Mouse (Mus musculus) forelimb bud, embryonic 11.5 days (tissue): ENCODE data around the gene Grm5.

Experiments used
- DNase-seq: peaks from one replicate; pipeline ENCODE4 v3.0.0-alpha.2; 2012; ENCODE audit warnings: low read depth, low spot score

Gene Grm5

DNA sequence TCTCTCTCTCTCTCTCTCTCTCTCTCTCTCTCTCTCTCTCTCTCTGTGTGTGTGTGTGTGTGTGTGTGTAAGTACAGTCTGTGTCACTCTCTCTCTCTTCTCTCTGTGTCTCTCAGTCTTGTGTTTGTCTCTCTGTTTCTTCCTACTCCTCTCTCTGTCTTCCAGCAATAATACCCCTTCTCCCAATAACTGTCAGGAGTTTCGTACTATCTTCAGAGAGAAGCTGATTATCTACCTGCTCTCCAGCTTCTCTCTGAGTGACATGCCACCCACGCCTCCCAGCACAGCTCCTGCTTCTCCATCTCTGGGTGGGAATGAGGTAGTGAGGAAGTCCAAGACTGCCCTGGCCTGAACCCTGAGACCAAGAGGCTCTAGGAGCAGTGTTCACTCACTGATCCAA is at the start of gene Grm5:
Gene Grm5, plus strand, starts transcription at position 301 of the 400 bp plus-strand sequence.
- no peak for DNase-seq

DNA sequence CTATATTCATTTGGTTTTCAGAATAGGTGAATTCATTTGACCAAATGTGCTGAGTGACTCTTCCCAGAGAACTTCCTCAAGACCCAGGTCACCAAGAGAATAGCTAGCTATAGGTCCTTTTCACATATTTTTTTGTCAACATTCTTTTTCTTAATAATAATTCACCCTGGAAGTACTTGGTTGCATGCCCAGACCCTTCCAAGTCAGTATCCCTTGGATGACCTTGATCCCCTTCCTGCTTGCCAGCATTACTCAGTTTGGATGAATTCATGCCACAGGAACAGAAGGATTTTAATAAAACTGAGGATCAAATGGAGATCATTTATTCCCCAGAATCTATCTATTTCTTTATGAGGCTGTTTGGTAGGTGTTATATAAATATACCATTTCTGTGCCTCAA is 44.9 kb upstream of the Grm5 start:
- DNase-seq, result no peak

DNA sequence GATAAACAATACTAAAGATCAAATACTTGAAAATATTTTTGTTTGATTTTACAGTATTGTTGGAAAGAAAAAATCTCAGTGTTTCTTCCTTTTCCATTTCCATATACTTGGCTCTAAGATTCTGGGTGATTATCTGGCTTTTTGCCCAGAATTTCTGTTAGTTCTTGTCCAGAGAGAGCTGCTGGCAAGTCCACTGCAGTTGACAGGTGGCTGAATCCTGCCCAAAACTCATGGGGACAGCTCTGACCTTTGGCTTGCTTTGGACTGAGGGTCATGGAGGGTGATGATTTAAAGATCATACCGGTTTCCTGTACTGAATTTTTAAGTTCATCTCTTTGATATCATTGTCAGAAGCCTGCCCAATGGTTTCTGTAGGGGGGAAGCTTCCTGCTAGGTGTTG is 18.7 kb upstream of the Grm5 start:
- no peak for DNase-seq

DNA sequence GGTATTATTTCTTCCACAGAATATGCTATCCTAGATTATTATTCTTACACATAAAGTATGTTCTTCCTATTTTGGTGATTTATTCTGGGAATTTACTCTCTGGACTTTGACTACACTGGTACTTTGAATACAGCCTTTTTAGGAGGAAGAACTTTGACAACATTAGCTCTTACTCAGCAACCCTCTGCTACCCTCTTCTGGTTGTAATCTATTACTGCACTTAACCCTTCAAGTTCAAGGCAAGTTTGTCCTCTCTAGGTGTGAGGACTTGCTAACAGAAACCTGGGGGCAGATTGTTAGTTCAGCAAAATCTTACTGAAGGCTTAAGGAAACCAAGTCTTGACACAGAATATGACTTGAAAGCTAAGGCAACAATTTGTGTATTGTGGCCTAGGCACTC is 17.5 kb upstream of the Grm5 start:
- peak; percentile 27 for DNase-seq

DNA sequence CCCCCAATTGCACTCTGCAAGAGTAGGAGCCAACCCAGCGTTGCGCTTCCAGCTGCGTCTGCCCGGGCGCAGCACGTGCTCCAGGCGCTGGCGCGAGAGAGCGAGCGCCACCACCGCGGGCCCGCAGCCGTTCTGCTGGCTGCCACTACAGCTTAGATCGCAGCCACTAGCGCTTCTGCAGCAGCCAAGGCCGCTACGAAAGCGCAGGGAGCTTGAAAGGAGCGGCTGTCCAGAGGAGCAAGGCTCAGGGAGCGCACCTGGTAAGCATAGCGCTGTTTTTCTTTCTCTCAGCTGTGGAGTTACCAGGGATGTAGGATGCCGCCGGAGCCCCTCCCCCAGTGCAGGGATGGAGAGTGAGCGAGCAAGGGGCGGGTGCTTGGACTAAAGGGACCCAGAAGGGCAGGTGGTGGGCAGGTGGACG is 323 bp downstream of the Grm5 start:
- DNase-seq, result peak; percentile 18

DNA sequence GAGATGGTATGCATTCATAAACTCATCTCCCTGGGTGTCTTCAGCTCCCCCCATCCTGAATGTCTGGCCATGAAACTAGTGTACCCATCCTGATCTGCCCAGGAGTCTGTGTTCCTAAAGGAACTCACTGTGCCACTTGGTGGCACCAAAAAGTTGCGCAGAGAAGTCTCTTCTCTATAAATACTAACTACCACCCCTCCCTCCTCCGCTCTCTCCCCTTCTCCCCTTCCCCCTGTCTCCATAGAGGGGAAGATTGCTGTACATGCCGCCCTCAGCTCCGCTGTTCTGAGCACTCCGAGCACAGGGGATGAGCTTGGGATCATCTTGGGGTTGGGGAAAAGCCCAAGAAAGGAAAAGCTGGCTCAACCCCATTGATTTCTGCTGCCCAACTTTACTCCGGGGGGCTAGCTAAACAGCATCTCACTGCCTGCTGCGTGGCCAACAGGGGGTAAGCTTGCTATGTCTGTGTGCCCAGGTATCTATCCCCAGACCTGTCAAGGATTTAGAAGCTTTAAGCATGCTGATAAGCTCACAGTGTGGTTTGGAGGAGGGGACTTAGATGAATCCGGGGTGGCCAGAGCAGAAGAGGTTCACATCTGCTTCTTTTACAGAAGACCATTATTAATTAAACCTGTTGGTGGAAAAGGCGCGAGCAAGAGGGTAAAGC is 2.4 kb downstream of the Grm5 start:
- DNase-seq, result no peak

DNA sequence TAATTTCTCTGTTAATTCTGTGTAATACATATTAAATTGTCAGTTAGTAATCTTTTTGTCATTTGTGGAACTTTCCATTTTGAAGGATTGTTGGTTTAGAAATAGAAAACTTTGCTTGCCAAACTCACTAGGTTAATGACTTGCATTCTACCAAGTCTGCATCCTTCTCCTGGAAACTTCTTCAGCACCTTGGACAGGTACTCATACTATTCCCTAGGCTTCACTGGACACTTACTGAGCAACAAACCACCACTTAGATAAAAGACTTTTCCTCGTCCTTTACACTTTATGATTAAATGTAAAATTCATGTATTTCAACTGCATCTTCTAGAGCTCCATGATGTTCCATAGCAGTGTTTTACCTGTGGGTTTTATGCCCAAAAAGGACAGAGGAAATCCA is 4.0 kb downstream of the Grm5 start:
- DNase-seq, result peak; percentile 58

DNA sequence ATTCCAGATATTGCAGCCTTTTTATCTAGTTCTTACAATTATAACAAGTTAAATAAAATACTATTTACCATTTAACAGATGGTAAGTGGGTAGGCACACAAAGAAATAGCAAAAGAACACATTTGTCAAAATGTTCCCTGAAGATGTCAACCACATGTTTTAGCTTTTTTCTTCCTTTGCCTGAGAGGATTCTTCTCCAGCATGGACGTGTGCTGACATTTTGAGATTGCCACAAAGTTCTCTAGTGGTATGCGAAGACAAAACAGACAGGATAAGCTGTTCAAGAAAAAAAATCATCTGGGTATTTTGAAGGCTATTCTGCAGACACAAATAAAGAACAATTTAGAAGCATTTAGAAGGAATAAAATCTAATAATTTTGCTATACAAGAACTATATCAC is 42.3 kb downstream of the Grm5 start:
- DNase-seq, result no peak

DNA sequence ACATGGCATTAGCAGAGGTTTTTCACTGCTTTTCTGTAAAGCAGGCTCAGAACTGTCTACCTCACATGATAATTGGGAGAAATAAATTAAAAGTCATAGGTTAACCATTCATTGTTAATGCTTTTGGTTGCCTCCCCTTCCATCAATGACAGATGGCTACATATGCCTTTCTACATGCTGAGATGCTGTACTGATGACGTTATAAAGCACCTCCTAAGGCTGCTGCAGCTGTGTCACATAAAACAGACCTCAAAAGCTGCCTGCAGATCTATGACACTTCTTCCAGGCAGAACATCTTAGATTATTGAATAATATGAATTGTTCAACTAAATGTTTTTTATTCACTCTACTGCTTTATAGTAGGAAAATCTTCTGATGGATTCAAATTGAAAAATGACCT is 51.6 kb downstream of the Grm5 start:
- DNase-seq, result no peak

DNA sequence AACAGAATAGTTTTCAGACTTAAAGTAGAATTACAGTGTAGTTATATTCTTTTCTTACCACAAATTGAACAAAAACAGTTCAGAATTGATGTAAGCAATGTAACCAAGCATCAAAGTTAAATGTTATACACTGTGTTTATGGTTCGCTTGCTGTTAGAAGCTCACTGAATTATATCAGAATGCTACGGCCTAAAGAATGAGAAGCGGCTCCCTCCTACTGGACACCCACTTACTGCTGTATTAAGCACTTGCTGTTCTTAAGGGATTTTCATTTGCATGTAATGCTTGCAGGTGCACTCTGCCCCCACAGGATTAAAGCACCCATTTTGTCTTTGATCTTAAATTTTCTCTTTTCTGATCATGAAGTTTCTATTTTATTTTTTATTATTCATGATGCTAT is 66.6 kb downstream of the Grm5 start:
- DNase-seq, result no peak

DNA sequence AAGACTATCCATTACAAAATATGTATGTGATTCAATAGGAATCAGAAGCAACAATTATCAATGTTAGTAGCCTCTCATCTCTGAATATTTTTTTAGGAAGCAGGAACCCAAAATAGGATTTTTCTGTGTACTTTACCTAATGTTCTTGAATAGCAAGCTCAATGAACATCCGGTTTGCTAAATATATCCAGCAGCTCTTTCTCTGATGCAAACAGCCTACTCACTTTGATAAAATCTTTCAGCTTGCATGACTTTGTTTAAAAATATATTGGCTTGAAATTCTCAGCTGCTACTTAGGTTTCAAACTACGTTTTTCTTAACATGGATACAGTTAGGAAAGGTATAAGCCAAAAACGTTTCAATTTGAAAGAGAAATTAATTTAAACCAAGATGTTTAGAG is 77.8 kb downstream of the Grm5 start:
- no peak for DNase-seq

DNA sequence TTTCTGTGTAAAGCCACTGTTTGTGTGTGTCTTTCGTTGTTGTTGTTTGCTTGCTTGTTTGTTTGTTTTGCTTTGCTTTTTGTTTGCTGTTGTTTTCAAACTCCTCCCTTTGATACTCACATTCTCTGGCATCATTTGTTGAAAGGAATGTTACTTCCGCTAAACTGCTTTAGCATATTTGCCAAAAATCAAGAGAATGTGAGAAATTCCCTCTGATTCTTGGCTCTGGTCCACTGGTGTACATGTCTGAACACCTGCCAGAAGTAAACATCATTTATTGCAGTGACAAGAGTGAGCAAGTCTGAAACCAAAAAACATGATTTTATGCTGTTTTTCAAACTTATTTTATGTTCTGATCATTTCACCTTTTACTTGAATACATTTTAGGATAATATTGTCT is 80.1 kb downstream of the Grm5 start:
- no peak for DNase-seq

DNA sequence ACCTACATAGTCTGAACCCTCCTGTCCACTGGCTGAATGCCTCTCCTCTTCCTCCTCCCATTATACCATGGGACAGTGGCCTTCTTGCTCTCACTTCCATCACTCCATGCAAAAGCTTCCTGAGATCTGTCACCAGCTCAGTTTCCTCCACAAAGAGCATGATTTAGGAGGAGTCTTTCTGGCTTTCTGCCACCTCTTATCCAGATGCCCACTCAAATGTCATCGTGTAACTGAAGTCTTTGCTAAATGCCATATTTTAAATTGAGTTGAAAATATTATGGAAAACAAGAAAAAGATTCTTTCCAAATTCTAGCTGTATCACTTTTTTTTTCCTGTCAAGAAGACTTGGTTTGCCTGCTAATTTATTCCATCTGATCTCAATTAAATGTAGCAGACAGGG is 132.4 kb downstream of the Grm5 start:
- no peak for DNase-seq

DNA sequence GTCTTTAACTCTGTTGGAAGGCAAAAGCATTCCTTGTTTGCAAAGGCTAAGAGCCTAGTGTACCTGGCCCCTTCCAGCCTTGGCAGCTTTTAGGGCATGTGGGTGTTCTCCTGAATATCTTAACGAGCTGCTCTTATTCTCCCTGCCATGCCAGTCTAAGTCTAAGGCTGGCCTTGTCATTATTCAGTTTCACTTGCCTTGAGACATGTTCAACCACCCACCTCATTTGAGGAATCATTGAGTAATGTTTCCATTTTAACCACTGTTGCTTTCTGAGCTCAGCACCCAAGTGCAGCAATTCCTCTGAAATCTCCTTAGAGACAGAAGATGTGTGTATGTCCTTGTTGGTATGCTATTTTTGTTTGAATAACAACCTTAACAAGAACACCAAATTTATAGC is 134.7 kb downstream of the Grm5 start:
- DNase-seq, result no peak

DNA sequence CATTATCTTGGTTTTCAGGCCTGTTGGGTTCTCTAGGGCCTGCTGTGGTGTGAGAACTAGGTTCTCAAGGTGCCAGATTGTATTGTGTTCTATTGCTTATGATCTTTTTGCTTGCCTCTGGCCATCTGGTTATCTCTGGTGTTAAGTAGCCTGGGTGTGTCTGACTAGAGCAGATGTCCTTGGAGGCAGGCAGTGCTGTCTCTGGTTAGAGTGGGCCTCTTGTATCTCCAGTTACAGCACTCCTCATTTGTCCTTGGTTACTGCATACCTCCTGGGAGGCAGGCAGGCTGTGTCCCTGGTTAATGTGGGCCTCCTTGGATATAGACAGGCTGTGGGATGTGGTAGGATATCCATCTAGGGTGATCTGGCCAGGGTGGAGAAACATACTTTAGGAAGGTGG is 150.5 kb downstream of the Grm5 start:
- DNase-seq, result no peak

DNA sequence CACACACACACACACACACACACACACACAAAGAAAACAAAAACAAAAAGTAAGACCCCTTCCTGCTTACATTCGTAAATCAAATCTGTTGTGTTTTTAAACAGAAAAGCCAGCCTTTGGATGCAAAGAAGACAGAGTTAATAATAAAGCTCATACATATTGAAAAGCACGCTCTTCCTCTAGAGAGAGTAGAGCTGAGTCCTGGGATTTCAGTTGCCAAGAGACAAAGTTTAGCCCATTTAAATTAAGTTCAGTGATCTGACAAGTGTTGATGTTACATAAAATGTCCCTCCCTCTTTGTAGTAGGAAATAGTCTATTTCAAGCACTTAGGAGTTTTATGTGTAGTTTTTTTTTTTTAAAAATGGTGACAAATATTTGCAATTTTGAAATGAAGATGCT is 178.0 kb downstream of the Grm5 start:
- no peak for DNase-seq

DNA sequence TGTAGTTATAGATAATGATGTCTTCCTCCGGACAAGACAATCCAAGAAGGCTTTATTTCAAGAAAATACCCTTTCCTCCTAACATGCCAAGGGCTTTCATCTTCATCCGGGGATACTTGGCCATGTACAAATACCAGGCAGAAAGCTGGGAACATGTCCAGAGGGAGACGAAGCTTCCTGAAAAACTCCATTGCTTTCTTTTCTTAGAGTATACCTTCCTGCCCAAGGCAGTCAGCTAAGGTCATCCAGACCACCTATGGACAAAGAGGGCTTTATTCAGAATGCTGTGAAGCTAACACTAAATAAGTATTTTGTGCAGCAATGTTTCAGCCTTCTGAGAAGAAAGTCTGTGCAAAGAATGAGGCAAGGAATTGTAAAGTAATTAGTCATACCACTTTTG is 178.4 kb downstream of the Grm5 start:
- DNase-seq, result no peak

DNA sequence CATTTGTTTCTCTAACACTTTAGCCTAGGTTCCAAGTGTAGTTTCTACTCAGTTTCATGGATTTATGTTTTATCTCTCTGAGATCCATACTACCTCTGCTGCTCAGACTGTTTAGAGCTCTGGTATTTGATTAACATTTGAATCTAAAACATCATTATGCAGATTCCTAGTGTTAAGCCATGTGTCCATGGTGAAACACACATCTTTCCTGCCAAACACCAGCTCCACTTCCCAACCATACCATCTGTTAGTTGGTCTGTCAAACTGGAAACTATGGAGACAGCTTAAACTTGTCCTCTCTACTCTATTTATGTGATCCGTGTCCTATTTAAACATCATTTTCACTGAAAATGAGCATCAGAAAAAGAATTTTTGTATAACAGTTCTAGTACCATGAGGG is 203.6 kb downstream of the Grm5 start:
- DNase-seq, result no peak

DNA sequence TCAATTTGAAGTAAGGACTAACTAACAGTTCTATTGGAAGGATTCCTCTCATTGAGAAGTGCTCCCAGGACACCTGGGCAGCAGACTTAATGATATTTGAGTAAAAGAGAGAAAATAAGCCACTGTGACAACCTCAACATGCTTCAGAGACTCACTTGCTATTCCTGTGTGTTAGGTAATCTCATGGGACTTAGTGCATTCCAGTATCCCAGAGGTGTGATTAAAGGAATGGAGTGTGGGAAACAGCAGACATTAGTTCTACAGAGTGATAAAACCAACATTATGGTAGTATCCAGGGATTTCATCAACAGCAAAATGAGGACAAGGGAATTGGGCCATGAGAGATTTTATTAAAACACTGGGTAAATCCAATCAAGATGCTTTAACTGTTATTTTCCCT is 205.0 kb downstream of the Grm5 start:
- no peak for DNase-seq

DNA sequence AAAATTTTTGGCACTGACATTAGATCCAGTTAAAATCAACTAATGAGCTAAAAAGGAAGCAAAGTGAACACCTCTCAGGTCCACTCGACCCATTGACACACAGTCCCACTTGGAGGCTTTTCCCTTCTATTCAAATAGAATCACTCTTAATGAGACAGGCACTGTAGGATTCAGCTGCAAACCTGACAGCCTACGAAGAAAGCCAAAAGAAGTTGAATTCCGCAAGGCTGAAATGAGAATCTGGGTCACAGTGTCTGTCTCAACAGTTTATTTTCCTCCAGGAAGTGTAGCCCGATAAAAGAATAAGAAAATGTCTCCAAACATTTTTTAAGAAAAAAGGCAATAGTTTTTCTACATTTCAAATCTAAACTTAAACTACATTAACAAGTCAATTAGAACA is 209.9 kb downstream of the Grm5 start:
- DNase-seq, result no peak

DNA sequence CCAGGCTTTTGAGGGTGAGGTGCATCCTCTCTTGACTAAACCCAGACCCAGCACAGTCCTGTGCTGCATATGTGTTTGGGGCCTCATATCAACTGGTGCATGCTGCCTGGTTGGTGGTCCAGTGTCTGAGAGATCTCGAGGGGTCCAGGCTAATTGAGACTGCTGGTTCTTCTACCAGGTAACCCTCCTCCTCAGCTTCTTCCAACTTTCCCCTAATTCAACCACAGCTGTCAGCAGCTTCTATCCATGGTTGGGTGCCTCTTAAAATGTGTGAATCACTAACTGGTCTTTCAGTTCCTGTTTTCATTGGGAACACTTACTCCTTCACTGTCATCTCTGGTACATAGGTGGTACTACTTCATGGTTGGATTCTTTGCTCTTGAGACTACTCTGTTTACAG is 240.9 kb downstream of the Grm5 start:
- no peak for DNase-seq

DNA sequence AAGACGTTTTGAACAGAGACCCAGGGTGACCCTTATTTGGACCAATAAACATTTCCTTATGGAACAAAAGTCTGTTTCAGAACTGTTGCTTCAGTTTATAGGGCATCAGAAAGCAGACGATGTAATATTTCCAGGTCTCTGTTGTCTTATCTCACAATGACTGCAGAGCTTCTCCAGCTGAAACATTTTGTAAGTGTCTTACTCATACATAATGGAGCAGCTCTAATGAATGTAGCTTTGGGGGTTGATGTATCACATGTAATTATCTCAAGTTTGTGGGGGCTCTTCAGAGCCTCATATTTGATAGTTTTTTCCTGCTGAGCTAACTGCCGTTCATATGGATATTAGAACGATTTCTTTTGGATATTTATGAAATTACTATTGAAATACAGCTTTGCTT is 250.7 kb downstream of the Grm5 start:
- DNase-seq, result no peak

DNA sequence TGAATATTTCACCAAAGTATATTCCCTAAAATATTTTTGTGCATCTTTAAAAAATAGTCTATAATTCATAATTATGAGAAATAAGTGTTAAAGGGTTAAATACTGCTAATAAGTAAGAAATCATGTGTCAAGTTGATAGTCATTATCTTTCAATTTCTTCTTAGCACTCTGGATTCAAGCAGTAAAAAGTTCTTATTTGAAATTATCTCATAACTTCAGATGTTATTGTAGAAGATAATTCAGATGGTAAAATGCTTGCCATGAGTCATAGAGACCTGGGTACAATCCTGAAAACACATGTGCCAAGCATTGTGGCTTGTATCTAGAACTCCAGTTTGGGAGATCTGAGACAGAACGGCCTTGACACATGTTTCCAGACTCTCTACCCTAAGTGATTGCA is 254.6 kb downstream of the Grm5 start:
- no peak for DNase-seq

DNA sequence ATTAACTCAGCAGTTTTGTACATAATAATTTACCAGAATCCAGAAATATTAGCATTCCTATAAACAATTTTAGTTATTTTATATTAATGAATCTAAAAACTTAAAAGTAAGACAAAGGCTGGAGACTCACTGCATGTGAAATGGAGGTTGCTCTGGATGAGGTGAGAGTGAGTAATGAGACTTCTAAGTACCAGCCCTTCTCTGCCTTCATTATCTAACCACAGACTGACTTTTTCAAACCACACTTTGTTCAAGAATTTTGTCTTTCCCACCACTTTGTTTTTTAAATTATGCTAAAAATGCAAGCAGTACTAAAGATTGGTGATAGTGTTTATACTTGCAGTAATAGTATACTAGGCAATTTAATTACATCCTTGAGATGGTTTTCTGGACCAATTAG is 259.5 kb downstream of the Grm5 start:
- no peak for DNase-seq
